Mouse (Mus musculus) testis, adult 2 months (tissue): ENCODE data around the gene Fam19a4. TPM values are rescaled to one million over a fixed set of nuclear protein-coding genes. Genes with fewer than 3 reads are reported as not detected.
"Not testable (repeated sequence)": the region's sequence is repeated elsewhere in the genome, so short reads cannot be mapped to it uniquely, and the experiment has no call there.

ENCODE experiments used
- H3K27ac ChIP-seq: fragments of 200-500 bp; 2 replicates; pipeline ENCODE4 v1.5.1; 2012; ENCODE audit warnings: low read depth, low read length; ENCODE audit not compliant: control insufficient read depth, insufficient read depth
- H3K27me3 ChIP-seq: fragments of 200-500 bp; 2 replicates; pipeline ENCODE4 v1.6.1; 2012; ENCODE audit warnings: mild to moderate bottlenecking, low read length, moderate library complexity; ENCODE audit not compliant: control insufficient read depth, insufficient read depth
- H3K36me3 ChIP-seq: fragments of 200-500 bp; 2 replicates; pipeline ENCODE4 v1.6.1; 2012; ENCODE audit warnings: mild to moderate bottlenecking, low read length; ENCODE audit not compliant: control insufficient read depth, insufficient read depth
- H3K4me1 ChIP-seq: fragments of 200-500 bp; 2 replicates; pipeline ENCODE4 v1.6.1; 2012; ENCODE audit warnings: low read length; ENCODE audit not compliant: control insufficient read depth, insufficient read depth
- H3K4me3 ChIP-seq: fragments of 200-500 bp; 2 replicates; pipeline ENCODE4 v1.5.1; 2012; ENCODE audit warnings: low read depth, mild to moderate bottlenecking, low read length, moderate library complexity, mixed read lengths; ENCODE audit not compliant: control insufficient read depth
- CTCF ChIP-seq: fragments of 200-500 bp; IDR thresholded peaks from 2 replicates; pipeline ENCODE4 v1.5.1; 2012; ENCODE audit warnings: low read depth, mild to moderate bottlenecking, inconsistent platforms, low read length, moderate library complexity; ENCODE audit not compliant: control insufficient read depth, insufficient read depth, insufficient replicate concordance
- POLR2A ChIP-seq: fragments of 200-500 bp; IDR thresholded peaks from 2 replicates; pipeline ENCODE4 v1.6.1; 2012; ENCODE audit warnings: low read depth, mild to moderate bottlenecking, inconsistent platforms, low read length, moderate library complexity; ENCODE audit not compliant: control insufficient read depth
- polyA plus RNA-seq: library from polyadenylated mRNA; depleted of rRNA; stranded (reverse); fragments of >200 nt; gene quantifications from 2 replicates; pipeline ENCODE4 v1.2.3, GENCODE M21; 2012

Fam19a4 gene
- polyA plus RNA-seq, 1 experiment = 1.0 TPM

DNA sequence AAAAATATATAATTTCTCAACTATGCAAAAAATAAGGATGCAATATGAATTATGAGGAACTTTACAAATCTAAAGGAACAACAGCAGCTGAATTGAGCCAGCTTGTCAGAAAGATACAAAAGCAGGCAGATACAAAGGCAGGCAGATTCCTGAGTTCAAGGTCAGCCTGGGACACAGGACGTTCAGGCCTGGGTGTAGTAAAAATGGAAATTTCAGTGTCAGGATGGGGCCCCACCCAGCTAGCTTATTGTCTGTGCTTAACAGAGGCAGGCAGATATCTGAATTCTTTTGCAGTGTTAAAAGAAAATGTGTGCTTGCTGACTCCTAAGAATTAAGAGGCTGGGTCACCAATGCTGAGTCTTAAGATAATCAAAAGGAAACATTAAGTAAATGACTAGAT lies 124.4 kb downstream of the Fam19a4 start:
- Histone ChIP-seq H3K27me3 (no peaks in the 10 kb centered on the region), H3K4me3 (no peak overlapping the region), H3K27ac (no peak overlapping the region), H3K4me1 (no peaks in the 10 kb centered on the region), H3K36me3 (no peaks in the 10 kb centered on the region)
- TF ChIP-seq POLR2A (no peak), CTCF (no peak)

DNA sequence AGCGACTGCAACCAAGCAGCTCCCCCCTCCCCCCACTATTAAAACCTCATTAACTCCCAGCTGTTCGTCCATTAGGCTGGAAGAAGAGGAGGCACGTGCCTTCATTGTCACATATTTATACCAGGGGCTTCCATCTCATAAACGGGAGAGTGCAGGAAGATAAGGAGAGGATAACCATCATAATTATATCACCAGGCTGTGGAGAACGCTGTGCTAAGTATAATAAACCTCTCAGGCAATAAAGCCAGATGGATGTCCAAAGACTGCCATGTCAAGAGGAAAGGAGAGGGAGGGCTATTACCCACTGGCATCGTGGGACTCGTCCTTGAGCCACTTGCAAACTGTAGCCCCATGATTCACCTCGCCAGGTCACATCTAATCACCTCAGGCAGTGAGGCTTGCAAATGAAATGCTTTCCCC lies 151.1 kb downstream of the Fam19a4 start:
- H3K36me3 ChIP-seq = no peaks in the 10 kb centered on the region
- no peaks in the 10 kb centered on the region for H3K4me1 ChIP-seq
- H3K27ac ChIP-seq = no peak overlapping the region
- no peaks in the 10 kb centered on the region for H3K27me3 ChIP-seq
- no peak for TF ChIP-seq POLR2A
- TF ChIP-seq CTCF = no peak
- no peak overlapping the region for H3K4me3 ChIP-seq

DNA sequence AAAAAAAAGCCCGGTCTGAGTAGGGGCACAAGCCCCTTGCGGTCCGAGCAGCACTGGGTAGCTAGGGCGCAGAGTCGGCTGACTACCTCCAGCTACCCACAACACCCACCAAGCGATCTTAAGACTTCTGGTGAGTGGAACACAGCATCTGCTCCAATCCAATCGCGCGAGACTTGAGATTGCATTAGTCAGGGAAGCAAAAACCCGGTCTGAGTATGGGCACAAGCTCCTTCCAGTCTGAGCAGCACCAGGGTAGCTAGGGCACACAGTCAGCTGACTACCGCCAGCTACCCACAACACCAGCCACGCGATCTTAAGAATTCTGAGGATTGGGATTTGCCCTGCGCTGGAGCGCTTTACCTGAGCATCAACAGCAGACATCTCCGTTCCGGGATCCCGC lies 183.1 kb downstream of the Fam19a4 start:
- H3K27ac ChIP-seq, H3K27me3 ChIP-seq, H3K36me3 ChIP-seq, H3K4me1 ChIP-seq: not testable (repeated sequence)
- peak overlapping the region; percentile 25 for H3K4me3 ChIP-seq

DNA sequence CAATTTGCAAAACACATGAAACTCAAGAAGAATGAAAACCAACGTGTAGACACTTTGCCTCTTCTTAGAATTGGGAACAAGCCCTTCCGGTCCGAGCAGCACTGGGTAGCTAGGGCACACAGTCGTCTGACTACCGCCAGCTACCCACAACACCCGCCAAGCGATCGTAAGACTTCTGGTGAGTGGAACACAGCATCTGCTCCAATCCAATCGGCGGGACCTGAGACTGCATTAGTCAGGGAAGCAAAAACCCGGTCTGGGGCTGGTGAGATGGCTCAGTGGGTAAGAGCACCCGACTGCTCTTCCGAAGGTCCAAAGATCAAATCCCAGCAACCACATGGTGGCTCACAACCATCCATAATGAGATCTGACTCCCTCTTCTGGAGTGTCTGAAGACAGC lies 183.6 kb downstream of the Fam19a4 start:
- H3K27ac ChIP-seq, H3K4me3 ChIP-seq, H3K4me1 ChIP-seq, H3K36me3 ChIP-seq, H3K27me3 ChIP-seq: not testable (repeated sequence)

DNA sequence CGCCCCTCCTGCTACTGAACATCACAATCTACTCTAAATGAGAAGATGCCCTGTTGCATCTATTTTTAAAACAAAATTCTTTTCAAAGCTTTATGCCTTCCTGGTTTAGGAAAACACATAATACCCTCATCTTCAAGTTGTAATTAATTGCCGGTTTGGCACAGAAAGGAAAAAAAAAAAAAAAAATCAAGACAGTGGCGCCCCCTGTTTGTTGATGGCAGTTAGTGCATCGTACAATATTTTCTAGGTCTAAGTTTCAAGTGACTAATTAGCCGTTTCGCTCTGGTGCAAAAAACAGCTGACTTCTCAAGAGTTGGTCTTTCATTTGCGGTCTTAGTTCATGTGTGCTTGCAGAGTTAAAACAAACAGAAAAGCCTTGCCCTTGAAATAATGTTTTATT lies 207.1 kb downstream of the Fam19a4 start:
- no peaks in the 10 kb centered on the region for H3K36me3 ChIP-seq
- H3K27ac ChIP-seq = no peak overlapping the region
- H3K27me3 ChIP-seq = no peaks in the 10 kb centered on the region
- H3K4me3 ChIP-seq = no peak overlapping the region
- no peak for TF ChIP-seq CTCF
- no peak for TF ChIP-seq POLR2A
- no peaks in the 10 kb centered on the region for H3K4me1 ChIP-seq

DNA sequence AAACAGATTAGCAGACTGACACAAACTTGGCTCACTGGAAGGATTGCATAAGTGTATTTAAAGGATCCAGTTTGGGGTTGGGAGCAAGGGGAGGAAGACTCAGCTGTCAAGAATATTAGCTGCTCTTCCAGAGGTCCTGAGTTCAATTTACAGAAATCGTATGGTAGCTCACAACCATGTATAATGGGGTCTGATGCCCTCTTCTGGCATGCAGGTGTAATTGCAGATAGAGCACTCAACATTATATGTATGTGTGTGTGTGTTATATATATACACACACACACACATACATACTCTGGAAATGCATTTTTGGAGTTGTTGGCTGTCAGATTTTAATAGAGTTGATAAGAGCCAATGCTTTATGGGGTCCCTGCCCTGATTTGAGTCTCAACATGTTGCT lies 216.3 kb downstream of the Fam19a4 start:
- no peak overlapping the region for H3K27ac ChIP-seq
- H3K4me3 ChIP-seq = no peak overlapping the region
- H3K27me3 ChIP-seq = no peaks in the 10 kb centered on the region
- no peaks in the 10 kb centered on the region for H3K4me1 ChIP-seq
- no peak for TF ChIP-seq POLR2A
- TF ChIP-seq CTCF = no peak
- H3K36me3 ChIP-seq = no peaks in the 10 kb centered on the region

DNA sequence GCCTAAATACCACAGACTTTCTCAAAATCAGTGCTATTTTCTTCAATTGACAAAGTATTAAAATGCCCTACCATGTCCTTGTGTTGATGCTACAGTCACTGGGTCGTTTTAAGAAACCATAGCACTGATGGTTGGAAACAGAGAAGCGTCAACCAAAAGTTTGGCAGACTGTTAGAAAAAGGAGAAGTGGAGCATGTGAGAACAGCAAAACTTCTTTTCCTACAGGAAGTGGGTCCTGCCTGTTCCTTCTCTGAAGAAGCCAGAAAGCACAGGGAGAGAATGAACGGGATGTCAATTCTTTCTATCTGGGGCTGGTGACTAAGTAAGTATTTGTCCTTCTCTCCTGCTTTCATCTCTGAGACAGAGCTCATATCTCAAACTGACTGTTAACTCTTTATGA lies 219.6 kb downstream of the Fam19a4 start:
- no peak overlapping the region for H3K4me3 ChIP-seq
- no peaks in the 10 kb centered on the region for H3K4me1 ChIP-seq
- no peak overlapping the region for H3K27ac ChIP-seq
- no peak for TF ChIP-seq POLR2A
- TF ChIP-seq CTCF = no peak
- no peaks in the 10 kb centered on the region for H3K27me3 ChIP-seq
- H3K36me3 ChIP-seq = no peaks in the 10 kb centered on the region

DNA sequence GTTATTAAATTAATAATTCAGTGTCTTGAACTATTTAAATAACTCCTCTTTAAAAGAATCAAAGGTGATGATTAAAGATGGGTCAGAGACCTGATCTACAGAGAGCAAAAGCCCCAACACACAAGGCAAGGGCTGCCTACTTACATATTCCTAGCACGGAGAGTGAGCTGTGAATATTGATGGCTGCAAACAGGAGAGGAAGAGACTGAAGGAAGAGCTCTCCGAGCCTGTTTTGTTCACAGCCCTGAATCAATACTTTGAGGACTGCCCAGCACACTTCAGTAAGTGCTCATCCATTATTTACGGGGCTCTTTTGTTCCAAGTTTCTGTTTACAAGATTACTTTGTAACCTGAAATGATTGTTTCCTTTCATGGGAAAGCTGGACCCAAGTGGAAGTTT lies 233.6 kb downstream of the Fam19a4 start:
- Histone ChIP-seq H3K27ac (no peak overlapping the region), H3K4me1 (no peaks in the 10 kb centered on the region), H3K4me3 (no peak overlapping the region), H3K36me3 (no peaks in the 10 kb centered on the region), H3K27me3 (no peaks in the 10 kb centered on the region)
- no peak for TF ChIP-seq CTCF
